Mouse (Mus musculus): ENCODE measurements around the gene Kif16b.

GRCm38 (mm10) chr2:142629523-142630312 lies 271.6 kb downstream of the Kif16b start:
- TF ChIP-seq POLR2A (IDR thresholded peaks at IDR 0.05; ENCODE audit: borderline replicate concordance, control insufficient read depth, low read depth, low read length) (no peak), CTCF (IDR thresholded peaks at IDR 0.05; ENCODE audit: control insufficient read depth, insufficient read depth, low read length) (no peak)

Measured in bone marrow, adult 2 months (tissue).